Mouse (Mus musculus) c-Kit-negative CD71-positive TER-119-positive erythroid progenitor cells, embryonic 14.5 days (primary cell): ENCODE measurements around the gene Rab23.
A peak's percentile ranks its signal among the peaks of the same experiment; 100 is the strongest.

Experiments
- DNase-seq: peaks from one replicate; pipeline ENCODE4 v3.0.0-alpha.2; 2013; ENCODE audit warnings: low read depth, low spot score

The Rab23 gene

DNA sequence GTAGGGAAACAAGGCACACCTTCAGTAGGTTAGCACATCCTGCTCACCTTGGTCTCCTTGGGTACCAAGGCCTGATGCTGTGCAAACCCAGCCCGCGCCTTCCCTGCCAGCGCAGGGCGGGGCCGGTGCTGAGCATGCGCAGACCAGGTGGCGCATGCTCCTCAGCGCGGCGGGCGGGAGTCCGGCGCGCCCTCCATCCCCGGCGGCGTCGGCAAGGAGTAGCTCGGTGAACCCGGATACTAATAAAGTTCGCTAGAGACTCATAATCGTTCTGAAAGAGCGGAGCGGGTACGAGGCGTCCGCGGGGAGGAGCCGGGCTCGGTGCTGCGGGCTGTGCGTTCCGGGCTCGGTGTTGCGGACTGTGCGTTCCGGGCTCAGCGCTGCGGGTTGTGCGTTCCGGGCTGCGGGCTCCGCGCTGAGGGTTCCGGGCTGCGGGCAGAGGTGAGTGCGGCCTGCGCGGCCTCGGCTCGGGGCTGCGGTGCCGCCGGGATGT, at the start of gene Rab23:
Gene Rab23, plus strand, starts transcription at position 155 of the 493 bp plus-strand sequence.
- peak; percentile 65 for DNase-seq

DNA sequence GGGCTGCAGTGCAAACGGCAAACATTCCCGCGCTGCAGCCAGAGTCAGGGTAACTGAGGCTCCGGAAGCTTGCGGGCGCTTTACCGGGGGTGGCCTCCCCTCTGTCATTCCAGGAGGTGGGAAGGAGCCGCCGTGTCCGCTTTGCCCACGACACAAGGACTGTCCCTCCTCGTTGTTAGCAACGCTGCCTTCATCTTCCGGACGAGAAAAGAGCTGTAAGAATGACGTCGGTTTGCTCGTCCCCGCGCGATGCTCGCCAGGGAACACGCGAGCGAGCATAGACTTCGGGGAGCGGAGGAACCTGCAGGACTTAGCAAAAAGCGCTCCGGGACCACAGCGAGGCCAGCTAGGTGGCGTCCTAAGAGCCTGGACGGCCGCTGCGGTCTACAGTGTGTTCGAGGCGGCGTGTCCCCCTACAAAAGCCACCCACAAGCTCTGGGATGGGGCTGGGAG, 49.5 kb upstream of the Rab23 start:
- peak; percentile 44 for DNase-seq

DNA sequence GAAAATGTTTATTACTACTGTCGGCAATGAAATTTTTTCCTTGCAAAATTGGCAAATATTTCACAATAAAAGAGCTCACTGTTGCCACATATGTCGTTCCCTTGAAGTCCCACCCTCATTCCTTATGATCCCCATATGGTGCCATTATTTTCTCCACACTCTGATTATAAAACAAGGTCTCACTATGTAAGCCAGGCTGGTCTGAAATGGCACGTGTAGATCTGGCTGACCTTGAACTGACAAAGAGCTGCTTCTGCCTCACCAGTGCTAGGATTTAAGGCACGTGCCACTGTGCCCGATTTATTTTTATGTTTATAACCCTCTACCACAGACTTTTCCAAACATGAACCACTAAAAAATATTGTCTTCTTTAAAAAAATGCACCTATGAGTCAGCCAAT, 48.2 kb upstream of the Rab23 start:
- DNase-seq: no peak

DNA sequence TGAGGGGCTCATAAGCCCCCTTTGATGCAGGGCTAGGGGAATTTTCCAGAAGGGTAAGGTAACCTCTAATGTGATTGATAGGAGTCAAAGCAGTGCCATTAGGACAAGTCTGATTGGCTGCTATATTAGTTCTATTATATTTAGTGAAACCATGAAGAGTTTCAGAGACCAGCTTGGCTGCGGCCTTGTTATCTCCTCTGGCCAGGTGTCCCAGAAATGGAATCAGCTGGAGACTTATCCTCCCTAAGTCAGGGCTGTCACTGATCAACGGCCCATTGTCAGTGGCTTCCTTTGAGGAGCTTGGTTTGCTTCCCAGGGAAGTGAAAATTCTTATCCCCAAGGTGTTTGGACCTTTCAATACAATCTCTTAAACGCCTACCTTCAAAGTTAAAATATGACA, 47.6 kb upstream of the Rab23 start:
- DNase-seq: peak; percentile 58

DNA sequence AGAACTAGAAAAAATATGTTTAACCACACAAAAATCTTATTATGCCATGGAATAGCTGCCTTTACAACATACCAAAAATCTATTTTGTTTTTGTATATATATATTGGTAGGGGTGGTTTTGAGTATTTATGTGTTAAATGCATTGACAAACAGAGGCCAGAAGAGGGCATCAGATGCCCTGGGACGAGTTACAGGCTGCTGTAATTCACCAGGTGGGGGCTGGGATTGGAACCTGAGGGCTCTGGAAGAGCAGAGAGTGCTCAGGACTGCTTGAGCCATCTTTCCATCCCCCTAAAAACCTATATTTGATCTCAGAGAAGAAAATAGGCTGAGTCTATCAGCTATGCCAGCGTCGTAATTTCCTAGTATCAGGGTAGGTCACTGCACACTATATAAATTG, 47.2 kb upstream of the Rab23 start:
- DNase-seq: no peak

DNA sequence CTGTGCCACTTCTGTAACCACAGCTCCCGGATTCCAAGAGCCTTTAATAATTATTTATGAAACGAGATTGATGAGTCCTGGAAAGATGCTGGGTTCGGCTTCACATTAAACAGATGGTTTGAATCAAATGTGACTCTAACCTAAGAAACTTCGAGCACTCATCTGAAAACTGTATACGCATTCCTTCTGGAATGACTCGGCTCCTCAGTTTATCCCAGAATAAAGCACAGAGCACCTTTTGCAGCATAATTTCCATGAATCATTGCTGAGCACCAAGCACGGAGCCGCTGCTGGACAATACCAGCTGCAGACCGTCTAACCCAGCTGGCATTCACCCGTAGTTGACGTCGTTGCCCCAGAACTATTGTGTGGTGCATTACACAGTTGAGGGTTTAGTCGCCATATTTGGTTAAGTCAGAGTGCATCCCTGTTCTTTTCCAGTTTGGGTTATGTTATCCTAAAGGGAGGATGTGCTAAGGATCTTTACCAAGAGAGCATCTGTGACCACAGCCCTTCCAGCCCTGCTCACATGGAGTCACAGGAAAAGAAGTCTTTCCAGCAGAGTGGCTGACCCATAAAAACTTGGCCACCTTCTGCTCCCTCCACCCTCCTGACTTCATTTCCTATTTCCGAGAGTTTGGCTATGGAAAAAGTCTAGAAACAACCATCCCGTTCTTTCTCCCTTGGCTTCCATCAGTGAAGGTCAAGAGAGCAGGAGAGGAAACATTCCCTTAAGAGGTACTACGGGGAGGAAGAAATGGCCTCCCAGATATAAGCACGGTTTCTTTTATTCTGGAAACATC, 46.3 kb upstream of the Rab23 start:
- no peak for DNase-seq

DNA sequence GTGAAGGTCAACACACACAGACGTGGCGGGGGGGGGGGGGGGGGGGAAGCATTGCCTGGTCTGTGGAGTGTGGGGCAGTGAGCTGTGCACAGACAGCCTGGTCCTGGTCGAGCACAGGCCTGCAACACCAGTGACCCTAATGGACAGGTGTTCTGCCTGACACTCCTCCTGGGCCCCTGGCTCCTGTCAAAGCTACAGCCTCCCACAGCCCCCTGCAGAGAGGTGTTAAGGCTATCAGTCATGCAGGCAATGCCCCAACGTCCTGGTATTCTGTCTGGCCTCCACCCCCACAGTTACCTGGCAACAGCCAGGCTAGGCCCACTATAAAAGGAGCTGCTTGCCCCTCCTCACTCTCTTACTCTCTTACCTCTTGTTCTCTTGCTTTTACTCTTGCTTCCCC, 39.3 kb upstream of the Rab23 start:
- no peak for DNase-seq

DNA sequence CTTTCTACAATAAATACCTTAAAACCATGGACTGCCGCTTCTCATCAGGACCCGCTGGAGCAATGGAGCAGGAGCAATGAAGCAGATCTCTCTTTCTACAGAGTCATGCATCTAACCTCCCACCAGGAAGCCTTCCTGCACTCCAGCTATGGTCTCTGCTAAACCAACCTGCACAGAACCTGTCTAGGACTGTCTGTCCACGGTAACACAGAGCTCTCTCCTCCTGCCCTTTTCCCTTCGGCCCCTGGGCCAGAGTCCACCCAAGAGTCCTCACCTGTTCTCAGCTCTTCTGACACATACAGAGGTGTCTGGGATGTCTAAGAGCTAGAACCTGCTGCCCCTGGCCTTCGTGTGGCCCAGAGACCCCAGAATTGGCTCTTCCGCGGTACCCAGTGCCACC, 38.8 kb upstream of the Rab23 start:
- no peak for DNase-seq

DNA sequence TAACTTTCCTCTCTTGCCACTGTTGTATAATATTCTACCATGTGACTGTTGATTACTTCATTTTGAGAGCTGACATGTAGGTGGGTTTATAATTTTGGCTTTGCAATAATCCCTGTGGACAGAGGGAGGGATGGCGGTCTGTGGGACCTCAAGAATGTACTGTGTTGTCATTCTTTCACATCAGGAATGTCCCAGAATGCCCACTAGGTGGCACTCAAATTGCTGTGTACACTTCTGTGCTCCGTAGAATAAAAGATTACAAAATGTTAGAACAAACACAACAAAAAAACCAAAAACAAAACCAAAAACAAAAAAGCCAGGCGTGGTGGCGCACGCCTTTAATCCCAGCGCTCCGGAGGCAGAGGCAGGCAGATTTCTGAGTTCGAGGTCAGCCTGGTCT, 35.2 kb upstream of the Rab23 start:
- no peak for DNase-seq

DNA sequence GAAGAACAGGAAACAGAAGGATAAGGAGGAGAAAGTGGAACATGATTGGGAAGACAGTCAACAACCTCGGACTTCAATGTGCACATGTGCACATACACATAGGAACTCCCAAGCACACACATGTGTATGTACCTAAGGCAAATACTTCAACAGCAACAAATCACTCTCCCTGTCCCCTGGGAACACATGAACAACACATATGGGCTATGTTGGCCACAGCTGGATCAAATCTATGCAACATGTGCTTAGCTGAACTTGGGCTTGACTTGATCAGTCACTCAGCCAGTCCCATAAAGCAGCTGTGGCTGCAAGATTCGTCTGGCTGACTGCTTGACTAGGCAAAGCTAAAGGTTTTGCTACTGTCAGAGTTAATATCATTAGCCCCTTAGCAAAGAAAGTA, 30.9 kb upstream of the Rab23 start:
- DNase-seq: no peak

DNA sequence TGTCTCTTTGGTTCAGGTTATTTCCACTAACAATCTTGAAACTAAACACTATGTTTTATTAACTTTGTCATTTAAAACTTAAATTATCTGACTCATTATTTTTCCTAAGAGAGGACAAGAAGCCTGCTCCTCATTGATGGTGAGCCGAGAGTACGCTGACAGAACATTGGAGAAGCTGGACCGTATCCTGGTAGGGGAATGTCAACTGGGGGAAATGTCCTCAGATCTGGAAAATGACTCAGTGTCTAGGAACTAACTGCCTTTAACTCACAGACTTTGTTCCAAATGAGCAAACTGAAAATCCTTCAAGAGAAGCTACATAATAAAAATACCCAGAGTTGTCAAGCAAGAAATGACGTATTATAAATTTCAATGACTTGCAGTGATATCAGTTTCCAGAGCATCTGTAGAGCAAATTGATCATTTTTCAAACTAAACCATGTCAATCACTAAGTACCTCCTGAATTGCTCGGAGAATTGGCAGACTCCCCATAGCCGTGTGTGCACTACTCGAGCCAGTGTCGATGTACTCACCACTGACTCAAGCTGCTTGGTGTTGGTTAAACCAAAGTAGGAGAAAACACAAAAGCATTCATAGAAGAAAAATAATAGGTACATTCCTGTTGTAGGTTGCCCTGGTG, 30.1 kb upstream of the Rab23 start:
- no peak for DNase-seq

DNA sequence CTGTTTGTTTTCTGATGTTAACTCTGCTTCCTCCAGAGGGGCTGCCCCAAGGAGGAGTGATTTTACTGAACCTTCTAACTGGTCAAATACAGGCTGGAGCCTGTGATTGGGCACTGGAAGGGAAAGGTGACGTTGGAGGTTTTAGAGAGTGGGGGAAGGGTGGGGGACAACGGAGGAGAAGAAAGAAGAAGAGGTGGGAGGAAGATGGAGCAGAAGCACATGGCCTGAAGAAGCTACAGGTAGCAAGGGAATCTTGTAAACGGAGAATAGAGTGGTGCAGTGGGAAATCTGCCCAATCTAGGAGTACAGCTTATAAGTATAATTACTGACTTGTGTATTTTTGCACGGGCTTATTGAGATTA, 29.6 kb upstream of the Rab23 start:
- DNase-seq: no peak

DNA sequence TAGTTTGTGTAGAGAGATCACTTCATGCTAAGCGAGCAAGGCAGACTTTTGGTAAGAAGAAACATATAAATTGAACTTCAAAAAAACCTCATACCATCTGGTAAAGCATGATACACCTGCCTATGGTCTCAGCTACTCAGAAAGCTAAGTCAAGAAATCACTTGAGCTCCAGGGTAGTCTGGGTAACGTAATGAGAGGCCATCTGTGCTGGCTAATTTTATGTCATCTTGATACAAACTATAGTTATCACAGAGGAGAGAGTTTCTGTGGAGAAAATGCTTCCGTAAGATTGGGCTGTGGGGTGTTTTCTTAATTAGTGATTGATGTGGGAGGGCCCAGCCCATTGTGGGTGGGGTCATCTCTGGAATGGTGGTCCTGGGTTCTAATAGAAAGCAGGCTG, 25.8 kb upstream of the Rab23 start:
- no peak for DNase-seq

DNA sequence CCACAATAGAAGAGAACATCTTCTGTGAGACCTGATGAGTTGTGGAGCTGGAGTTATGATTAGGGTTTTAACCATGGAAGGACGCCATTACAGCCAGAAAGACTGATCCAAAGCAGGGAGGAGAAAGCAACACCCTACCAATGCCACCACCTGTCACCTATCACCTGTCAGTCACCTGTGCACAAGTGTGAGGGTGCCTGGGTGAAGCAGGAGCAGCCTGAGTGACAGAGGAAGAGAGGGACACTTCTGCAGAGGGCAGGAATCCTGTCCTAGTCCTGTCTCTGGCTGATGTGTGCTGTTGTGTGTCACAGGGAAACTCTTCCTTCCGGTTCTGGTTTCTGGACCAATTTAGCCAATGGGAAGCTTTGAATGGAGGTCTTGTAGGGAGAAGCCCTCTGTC, 23.7 kb upstream of the Rab23 start:
- no peak for DNase-seq

DNA sequence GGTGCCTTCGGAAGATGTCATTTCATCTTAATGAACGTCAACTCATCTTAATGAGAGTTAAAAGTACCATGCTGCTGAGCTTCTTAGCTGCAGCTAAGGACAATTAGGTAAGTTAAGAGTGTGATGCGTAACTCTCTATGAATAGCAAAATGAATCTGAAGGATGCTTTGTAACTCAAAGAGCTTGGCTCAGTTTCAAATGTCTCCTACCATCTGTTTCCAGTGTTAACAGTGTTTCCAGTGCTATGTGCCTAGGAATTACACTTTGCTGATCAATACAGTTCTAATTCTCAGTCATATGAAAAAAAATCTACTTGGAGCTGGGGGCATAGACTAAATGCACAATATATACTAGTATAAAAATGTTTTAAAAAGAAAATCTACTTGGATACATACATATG, 18.4 kb upstream of the Rab23 start:
- no peak for DNase-seq

DNA sequence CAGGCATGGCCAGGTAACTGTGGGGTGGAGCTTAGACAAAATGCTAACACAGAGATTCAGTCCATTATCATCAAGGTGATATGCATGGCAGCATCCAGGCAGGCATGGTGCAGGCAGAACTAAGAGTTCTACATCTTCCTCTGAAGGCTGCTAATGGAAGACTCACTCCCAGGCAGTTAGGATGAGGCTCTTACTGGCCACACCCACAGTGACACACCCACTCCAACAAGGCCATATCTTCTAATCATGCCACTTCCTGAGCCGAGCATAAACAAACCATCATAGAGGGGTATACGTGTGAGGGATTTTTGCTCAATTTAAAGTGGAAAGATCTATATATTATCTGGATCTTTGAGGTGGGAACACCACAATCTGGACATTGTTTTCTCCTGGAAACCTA, 10.1 kb upstream of the Rab23 start:
- DNase-seq: peak; percentile 25

DNA sequence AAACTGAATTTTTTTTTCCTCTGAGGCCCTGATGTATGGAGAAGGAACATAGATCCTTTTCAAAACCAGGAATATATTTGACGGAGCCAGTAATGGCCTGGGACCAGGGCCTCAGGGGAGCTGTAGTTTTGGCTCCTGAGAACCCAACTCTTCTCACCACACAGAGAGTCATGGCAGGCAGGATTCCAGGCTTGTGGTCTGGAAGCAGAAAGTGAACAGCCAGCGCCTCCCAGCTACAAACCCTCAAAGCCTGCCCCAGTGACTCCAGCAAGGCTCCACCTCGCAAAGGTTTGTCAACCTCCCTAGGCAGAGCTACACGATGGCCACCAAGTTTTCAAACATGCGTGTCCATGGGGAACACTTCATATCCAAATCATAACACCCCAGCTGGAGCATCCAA, 7.7 kb upstream of the Rab23 start:
- no peak for DNase-seq

DNA sequence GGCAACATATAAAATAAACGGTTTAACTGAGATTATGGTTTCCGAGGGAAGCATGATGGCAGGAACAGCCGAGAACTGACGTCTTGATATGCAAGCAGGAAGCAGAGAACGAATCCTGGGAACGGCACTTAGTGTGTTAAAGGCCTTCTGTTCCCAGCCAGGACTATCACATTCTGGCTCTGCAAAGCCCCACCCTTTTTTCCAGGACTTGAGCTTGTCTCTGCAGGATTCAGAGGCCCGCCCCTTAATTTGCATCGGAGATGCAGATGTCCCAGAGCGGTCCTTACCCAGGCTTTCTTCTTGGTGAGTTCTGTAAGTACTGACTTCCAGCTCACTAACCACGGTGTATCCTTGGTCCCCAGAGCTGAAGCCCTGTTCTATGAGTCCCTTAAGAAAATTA, 4.9 kb upstream of the Rab23 start:
- no peak for DNase-seq

DNA sequence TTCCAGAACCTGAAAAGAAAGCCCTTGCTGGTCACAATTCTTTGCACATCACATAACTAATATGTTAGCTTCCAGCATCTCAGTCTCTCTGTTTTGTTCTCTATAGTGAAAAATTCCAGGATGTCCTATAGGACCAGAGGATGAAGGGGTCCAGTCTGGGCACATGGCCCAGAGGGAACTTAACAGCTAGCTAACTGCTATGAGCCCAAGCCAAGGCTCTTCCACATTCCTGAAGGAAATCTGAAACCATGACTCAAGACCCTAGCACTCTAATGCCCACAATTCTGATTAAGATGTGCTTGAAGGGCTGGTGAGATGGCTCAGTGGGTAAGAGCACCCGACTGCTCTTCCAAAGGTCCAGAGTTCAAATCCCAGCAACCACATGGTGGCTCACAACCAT, 2.1 kb upstream of the Rab23 start:
- DNase-seq: no peak

DNA sequence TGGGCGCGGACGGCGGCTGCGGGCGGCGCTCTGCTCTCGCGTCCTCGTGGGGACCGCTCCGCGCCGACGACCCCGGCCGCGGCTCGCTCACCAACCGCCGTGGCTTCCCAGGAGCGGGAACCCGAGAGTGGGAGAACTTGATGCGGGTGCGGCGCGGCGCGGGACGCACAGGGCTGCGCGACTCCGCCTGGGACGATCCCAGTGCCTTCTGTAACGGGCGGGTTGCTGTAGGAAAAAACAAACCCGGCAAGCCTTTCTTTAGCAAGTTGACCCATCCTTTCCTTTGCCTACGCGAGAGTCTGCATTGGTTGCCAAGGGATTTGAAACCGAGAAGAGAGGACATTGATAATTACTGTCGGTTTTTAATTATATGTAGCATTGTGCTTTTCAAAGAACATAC, 544 bp downstream of the Rab23 start:
- no peak for DNase-seq

DNA sequence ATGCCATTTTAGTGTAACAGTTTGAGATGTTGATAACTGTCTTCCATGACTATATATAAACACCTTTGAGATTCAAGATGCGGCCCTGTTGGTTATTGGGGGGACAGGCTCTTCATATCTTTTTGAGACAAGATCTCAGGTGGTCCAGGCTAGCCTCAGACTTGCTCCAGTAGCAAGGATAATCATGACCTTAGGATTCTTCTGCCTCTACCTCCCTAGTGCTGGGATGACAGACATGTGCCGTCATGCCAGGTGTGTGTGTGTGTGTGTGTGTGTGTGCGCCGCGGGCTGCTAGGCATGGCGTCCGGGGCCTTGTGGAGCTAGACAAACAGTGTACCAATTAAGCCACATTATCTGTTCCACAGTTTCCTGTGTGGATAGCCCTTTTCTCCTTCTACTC, 1.3 kb downstream of the Rab23 start:
- no peak for DNase-seq

DNA sequence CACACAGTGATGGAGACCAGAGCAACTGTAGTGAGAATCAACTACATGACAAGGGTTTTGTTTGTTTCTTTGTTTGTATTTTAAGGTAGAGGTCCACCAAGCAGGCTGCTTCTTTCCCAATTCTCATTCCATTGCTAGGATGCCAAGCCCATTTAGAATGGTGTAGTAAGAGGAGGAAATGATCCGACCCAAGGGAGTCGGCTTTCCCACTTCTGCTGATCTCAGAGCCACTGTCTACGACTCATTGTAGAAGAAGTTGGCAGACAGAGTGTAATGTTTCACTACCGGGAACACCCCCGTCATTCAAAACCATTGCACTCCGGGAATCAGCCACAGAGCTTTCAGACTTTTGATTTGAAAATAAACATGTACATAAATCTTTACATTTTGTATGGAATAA, 4.8 kb downstream of the Rab23 start:
- no peak for DNase-seq

DNA sequence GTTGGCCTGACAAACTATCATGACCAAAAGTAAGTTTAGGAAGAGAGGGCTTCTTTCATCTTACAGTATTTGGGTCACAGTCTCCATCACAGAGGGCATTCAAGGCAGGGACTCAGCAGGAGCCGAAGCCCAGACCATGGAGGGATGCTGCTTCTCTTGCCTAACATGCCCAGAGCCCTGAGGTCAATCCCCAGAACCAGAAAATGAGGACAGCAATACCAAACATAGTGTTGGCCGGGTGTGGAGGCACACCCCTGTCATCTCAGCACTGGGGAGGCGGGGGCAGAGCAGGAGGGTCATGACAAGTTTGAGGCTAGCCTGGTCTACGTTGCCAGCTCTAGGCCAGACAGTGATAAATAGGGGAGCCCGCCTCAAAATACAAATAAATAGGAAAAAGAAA, 5.4 kb downstream of the Rab23 start:
- no peak for DNase-seq
